Mouse (Mus musculus): ENCODE results near the gene Notch2. TPM values are rescaled to one million over a fixed set of nuclear protein-coding genes. Genes with fewer than 3 reads are reported as not detected.

The Notch2 gene
- polyA plus RNA-seq, 1 experiment from 2014 or later: 18.3 TPM

GRCm38 (mm10) chr3:98061661-98062330 is 48.5 kb downstream of the Notch2 start:
- H3K4me1 ChIP-seq (ENCODE audit: insufficient read depth, low read depth, low read length): peaks cover 33% of the 10 kb centered on the region
- H3K4me2 ChIP-seq (replicated peaks; ENCODE audit: low read depth, low read length): no peak overlapping the region
- no peak for TF ChIP-seq EP300 (IDR thresholded peaks at IDR 0.05)
- TF ChIP-seq CTCF (IDR thresholded peaks at IDR 0.05): no peak
- no peak overlapping the region for H3K27ac ChIP-seq (ENCODE audit: low read length)
- no peaks in the 10 kb centered on the region for H3K27me3 ChIP-seq (replicated peaks; ENCODE audit: insufficient read depth, low read length)
- H3K9ac ChIP-seq (replicated peaks; ENCODE audit: low read depth): no peak overlapping the region
- DNase-seq (ENCODE audit: low spot score) (no peak), ATAC-seq (no peak)
- no peaks in the 10 kb centered on the region for H3K36me3 ChIP-seq (ENCODE audit: insufficient read depth, low read length)
- no peak overlapping the region for H3K4me3 ChIP-seq (ENCODE audit: low read depth, low read length)
- 21% methylated on average over 13 of the region's 13 CpGs for WGBS
- no peaks in the 10 kb centered on the region for H3K9me3 ChIP-seq (ENCODE audit: low read length)

- Histone ChIP-seq H3K4me2 (replicated peaks; ENCODE audit: low read depth, low read length) (peak overlapping the region; percentile 25; the same call in 1 of the 2 replicates), H3K4me1 (ENCODE audit: insufficient read depth, low read depth, low read length) (peaks cover 26% of the 10 kb centered on the region; the same call in 1 of the 2 replicates), H3K27ac (ENCODE audit: low read length) (peak overlapping the region; percentile 77), H3K27me3 (replicated peaks; ENCODE audit: insufficient read depth, low read length) (no peaks in the 10 kb centered on the region), H3K36me3 (ENCODE audit: insufficient read depth, low read length) (no peaks in the 10 kb centered on the region), H3K4me3 (ENCODE audit: low read depth, low read length) (no peak overlapping the region), H3K9ac (replicated peaks; ENCODE audit: low read depth) (no peak overlapping the region), H3K9me3 (ENCODE audit: low read length) (no peaks in the 10 kb centered on the region)
- DNase-seq (ENCODE audit: low spot score) (no peak), ATAC-seq (no peak)
- 64% methylated on average over 1 of the region's 1 CpGs for WGBS
- TF ChIP-seq CTCF (IDR thresholded peaks at IDR 0.05) (no peak), EP300 (IDR thresholded peaks at IDR 0.05) (no peak)
These were observed 49.4 kb downstream of the Notch2 start for GRCm38 (mm10) chr3:98062591-98063185.

GRCm38 (mm10) chr3:98063186-98063771 is 50.0 kb downstream of the Notch2 start:
- Histone ChIP-seq H3K4me1 (ENCODE audit: insufficient read depth, low read depth, low read length) (peaks cover 29% of the 10 kb centered on the region; the same call in 1 of the 2 replicates), H3K4me2 (replicated peaks; ENCODE audit: low read depth, low read length) (peak overlapping the region; percentile 25), H3K27me3 (replicated peaks; ENCODE audit: insufficient read depth, low read length) (no peaks in the 10 kb centered on the region), H3K9me3 (ENCODE audit: low read length) (no peaks in the 10 kb centered on the region), H3K9ac (replicated peaks; ENCODE audit: low read depth) (no peak overlapping the region), H3K4me3 (ENCODE audit: low read depth, low read length) (no peak overlapping the region), H3K27ac (ENCODE audit: low read length) (peak overlapping the region; percentile 77), H3K36me3 (ENCODE audit: insufficient read depth, low read length) (no peaks in the 10 kb centered on the region)
- 24% methylated on average over 8 of the region's 8 CpGs for WGBS
- TF ChIP-seq EP300 (IDR thresholded peaks at IDR 0.05): no peak
- TF ChIP-seq CTCF (IDR thresholded peaks at IDR 0.05): no peak
- peak; percentile 76 for ATAC-seq
- DNase-seq (ENCODE audit: low spot score): peak; percentile 87

- TF ChIP-seq CTCF (IDR thresholded peaks at IDR 0.05): no peak
- no peak for TF ChIP-seq EP300 (IDR thresholded peaks at IDR 0.05)
- Histone ChIP-seq H3K4me1 (ENCODE audit: insufficient read depth, low read depth, low read length) (peaks cover 29% of the 10 kb centered on the region; the same call in 1 of the 2 replicates), H3K27ac (ENCODE audit: low read length) (peak overlapping the region; percentile 77), H3K4me2 (replicated peaks; ENCODE audit: low read depth, low read length) (peak overlapping the region; percentile 25; the same call in 1 of the 2 replicates), H3K9me3 (ENCODE audit: low read length) (no peaks in the 10 kb centered on the region), H3K36me3 (ENCODE audit: insufficient read depth, low read length) (no peaks in the 10 kb centered on the region), H3K27me3 (replicated peaks; ENCODE audit: insufficient read depth, low read length) (no peaks in the 10 kb centered on the region), H3K4me3 (ENCODE audit: low read depth, low read length) (no peak overlapping the region), H3K9ac (replicated peaks; ENCODE audit: low read depth) (no peak overlapping the region)
- ATAC-seq (no peak), DNase-seq (ENCODE audit: low spot score) (no peak)
- WGBS: 25% methylated on average over 9 of the region's 9 CpGs
These were observed 50.5 kb downstream of the Notch2 start for GRCm38 (mm10) chr3:98063833-98064232.

GRCm38 (mm10) chr3:98065004-98065403 is 51.7 kb downstream of the Notch2 start:
- Histone ChIP-seq H3K9me3 (ENCODE audit: low read length) (no peaks in the 10 kb centered on the region), H3K4me2 (replicated peaks; ENCODE audit: low read depth, low read length) (no peak overlapping the region), H3K9ac (replicated peaks; ENCODE audit: low read depth) (no peak overlapping the region), H3K27ac (ENCODE audit: low read length) (no peak overlapping the region), H3K4me1 (ENCODE audit: insufficient read depth, low read depth, low read length) (peaks cover 25% of the 10 kb centered on the region; the same call in 1 of the 2 replicates), H3K4me3 (ENCODE audit: low read depth, low read length) (no peak overlapping the region), H3K27me3 (replicated peaks; ENCODE audit: insufficient read depth, low read length) (no peaks in the 10 kb centered on the region), H3K36me3 (ENCODE audit: insufficient read depth, low read length) (no peaks in the 10 kb centered on the region)
- TF ChIP-seq EP300 (IDR thresholded peaks at IDR 0.05): no peak
- TF ChIP-seq CTCF (IDR thresholded peaks at IDR 0.05): no peak
- no peak for ATAC-seq
- DNase-seq (ENCODE audit: low spot score): no peak
- WGBS: 84% methylated on average over 8 of the region's 8 CpGs

GRCm38 (mm10) chr3:98066434-98066833 is 53.1 kb downstream of the Notch2 start:
- Histone ChIP-seq H3K27me3 (replicated peaks; ENCODE audit: insufficient read depth, low read length) (no peaks in the 10 kb centered on the region), H3K4me1 (ENCODE audit: insufficient read depth, low read depth, low read length) (peaks cover 25% of the 10 kb centered on the region; the same call in 1 of the 2 replicates), H3K9me3 (ENCODE audit: low read length) (no peaks in the 10 kb centered on the region), H3K4me3 (ENCODE audit: low read depth, low read length) (no peak overlapping the region), H3K36me3 (ENCODE audit: insufficient read depth, low read length) (no peaks in the 10 kb centered on the region), H3K27ac (ENCODE audit: low read length) (no peak overlapping the region), H3K9ac (replicated peaks; ENCODE audit: low read depth) (no peak overlapping the region), H3K4me2 (replicated peaks; ENCODE audit: low read depth, low read length) (no peak overlapping the region)
- ATAC-seq (no peak), DNase-seq (ENCODE audit: low spot score) (no peak)
- TF ChIP-seq CTCF (IDR thresholded peaks at IDR 0.05): no peak
- TF ChIP-seq EP300 (IDR thresholded peaks at IDR 0.05): no peak
- 70% methylated on average over 3 of the region's 3 CpGs for WGBS

All from lung, postnatal 0 days (tissue).